Mouse (Mus musculus) skeletal muscle tissue, adult 2 months (tissue): Measurements from ENCODE around the gene Man2a1.

Experiments
- DNase-seq: peaks from one replicate; pipeline ENCODE4 v3.0.0-alpha.2; 2012; ENCODE audit warnings: low read depth, low spot score

The Man2a1 gene

DNA sequence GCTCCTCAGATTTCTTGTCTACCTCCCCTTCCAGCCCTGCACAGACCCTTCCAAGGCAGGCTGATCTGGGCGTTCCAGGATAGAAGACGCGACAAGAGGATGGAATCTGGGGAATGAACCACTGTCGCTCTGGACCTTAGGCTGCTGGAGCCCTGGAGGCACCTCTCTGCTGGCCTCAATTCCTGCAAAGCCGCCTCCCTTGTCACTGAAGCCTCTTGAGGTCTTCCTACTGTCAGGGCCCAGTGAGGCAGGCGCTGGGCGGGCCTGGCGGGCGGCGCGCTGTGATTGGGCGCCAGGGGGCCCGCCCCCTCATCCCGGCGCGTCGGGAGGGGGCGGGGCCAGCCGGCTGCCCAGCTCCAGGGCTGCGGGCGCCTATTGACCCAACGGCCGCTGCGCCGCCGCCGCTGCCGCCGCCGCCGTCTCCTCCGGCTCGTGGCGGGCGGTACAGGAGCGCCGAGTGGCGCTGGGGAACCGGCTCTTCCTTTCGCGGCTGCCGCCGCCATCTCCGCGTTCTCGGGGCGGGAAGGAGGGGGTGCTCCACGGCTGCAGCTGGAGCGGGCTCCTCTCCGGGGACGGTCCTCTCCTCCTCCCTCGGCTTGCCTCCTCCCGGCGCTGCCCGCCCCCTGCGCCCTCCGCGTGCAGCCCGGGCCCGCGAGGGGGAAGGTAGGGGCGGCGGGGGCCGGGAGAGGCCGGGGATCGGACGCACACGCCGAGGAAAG, at the start of gene Man2a1:
Gene Man2a1 (plus strand): TSS at position 365 of the 719 bp plus-strand sequence.
- DNase-seq: peak; percentile 88

DNA sequence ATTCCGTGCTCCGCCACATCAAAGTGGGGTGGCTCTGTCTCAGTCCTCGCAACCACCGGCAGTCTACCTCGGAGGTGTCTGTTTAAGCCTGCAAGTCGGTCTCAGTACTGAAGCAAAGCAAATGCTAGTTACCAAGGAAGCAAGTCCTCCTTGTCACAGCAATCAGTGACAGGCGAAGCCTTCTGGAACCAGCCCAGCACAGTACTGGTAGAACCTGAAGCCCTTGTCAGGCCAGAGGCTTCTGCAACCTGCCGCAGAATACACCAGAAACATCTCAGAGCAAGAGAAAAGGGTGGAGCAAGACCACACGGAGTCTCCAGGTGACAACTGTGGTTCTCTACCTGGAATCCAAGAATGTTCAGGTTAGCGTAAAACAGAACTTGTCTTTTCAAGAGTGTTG, 47.2 kb upstream of the Man2a1 start:
- DNase-seq: no peak

- DNase-seq: no peak
These were observed 45.6 kb upstream of the Man2a1 start for GRCm38 (mm10) chr17:64554901-64555300.

GRCm38 (mm10) chr17:64556661-64557445, 43.7 kb upstream of the Man2a1 start:
- DNase-seq: no peak

DNA sequence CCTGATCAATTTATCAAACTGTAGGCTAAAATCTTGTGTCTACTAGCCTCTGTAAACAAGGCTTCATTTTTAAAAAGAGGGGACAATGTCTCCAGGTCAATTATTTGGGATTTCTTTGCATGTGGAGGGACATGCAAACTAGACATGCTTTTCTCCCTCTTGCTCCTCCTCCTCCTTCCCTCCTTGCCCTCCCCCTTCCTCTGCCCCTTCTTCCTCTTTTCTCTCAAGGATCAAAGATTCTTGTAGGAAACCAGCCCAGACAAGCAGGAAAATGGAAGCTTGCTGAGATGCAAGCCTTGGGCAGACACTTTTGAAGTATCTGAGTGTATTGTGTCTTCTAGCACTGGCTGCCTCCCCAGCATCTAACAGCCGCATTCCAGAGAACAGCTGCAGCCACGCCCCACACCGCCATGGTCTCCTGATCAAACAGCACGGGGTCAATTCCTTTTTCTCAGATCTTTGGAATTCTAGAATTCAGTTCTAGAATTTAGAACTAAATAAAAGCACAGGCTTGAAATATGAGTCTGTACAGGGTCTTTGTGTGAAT, 41.5 kb upstream of the Man2a1 start:
- no peak for DNase-seq

DNA sequence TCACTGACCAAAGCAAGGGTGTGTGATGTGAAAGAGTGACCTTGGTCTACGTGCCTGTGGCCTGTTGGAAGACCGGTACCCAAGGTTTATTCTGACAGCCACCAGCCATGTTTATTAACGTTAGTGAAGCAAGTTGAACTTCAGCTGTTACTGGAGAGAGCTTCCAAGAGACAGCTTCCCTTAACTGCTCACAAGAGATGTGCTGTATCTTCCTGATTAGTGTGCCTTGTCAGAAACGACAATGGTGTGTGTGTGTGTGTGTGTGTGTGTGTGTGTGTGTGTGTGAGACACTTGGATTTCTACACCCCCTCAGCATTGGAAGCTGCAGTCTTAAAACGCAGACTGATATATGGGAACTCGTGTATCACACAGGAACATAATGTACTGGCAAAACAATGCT, 34.1 kb upstream of the Man2a1 start:
- no peak for DNase-seq

DNA sequence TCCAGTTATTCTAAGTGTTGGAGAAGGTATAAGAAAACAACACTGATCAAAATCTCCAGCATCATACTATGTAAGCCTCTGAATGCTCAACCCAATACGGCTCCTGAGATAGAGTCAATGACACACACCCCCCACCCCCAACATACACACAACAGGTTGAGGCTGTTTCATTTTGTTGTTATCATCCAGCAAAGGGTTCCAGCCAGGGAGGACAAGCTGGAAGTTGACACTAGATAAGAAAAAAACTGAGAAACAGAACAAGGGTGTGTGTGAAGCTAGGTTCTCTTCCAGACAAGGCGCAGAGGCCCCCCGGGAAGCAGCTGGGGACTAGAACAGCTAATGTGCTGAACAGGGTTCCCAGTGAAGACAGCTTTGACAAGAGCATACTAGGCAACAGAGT, 33.0 kb upstream of the Man2a1 start:
- no peak for DNase-seq

DNA sequence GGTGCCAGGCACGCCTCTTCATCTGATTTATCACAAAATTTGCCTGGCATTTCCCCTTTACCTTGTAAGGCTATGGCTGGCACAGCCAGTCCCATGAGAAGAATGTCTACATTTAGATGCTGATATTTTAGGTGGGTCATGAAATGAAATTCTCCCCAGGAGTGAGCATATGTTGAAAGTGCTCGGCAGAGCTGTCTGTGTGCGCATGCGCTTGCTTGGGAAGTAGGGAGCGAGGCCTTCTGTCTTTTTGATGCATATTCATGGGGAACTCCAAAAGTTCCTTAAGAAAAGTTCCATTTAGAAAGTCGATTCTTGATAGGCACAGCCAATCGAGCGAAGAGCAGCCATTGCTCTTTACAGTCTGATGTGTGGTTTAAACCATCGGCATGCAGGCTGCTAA, 26.6 kb upstream of the Man2a1 start:
- DNase-seq: no peak

GRCm38 (mm10) chr17:64575240-64575639, 25.3 kb upstream of the Man2a1 start:
- no peak for DNase-seq

- DNase-seq: no peak
These were observed 23.1 kb upstream of the Man2a1 start for GRCm38 (mm10) chr17:64577485-64577884.

DNA sequence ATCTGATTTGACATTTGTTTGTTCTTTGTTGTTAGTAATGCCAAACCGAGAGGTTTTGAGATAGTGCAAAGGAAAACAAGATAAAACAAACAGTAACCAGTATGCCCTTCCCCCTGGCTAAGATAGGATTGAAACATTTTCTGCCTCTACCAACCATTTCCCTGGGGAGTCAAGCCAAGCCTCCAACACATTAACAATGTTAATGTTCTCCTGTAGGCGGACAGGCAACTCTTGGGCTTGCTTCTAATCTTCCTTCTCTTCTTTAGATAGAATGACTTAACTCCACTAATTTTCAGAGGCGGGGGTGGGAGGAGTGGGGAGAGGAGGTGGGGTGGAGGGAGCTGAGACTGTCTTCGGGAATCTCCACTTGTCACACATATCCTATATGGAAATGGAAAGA, 22.2 kb upstream of the Man2a1 start:
- no peak for DNase-seq

- peak; percentile 21 for DNase-seq
These were observed 20.8 kb upstream of the Man2a1 start for GRCm38 (mm10) chr17:64579696-64580095.

- no peak for DNase-seq
These were observed 19.4 kb upstream of the Man2a1 start for GRCm38 (mm10) chr17:64581133-64581532.

GRCm38 (mm10) chr17:64581962-64582361, 18.6 kb upstream of the Man2a1 start:
- DNase-seq: no peak

DNA sequence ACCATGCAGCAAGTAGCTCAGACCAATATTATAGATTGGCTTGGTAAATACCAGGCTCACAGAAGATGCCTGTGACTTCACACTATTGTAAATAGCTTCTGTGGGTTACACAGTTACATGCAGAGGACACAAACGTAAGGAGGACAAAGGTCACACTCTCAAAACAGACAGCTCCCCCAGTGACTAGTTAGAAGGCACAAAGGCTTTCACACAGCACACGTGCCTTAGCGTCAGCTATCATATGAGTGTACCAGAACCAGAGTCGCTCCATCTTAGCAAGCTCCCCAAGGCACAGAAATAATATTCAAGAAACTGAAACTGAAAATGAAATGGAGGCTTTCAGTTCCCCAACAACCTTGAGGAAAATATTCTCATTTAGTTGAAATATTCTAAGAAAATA, 10.1 kb upstream of the Man2a1 start:
- no peak for DNase-seq

GRCm38 (mm10) chr17:64591366-64591765, 9.2 kb upstream of the Man2a1 start:
- no peak for DNase-seq

DNA sequence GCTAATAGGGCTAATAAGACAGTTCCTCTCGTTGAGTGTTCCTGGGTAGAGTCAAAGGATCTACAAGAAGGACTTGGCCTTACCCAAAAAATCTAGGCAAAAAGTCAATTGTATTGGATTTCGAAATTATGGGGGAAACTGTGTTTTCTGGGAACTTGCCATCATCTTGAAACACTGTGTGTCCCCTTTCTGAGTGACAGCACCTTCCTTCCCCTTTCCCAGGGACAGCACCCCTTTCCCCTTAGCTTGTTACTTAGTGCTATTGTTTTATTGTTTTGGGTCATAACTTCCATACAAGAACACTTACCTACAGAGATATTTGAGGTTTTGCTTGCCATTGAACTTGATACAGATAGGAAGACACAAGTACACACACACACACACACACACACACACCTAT, 8.2 kb upstream of the Man2a1 start:
- no peak for DNase-seq

GRCm38 (mm10) chr17:64592788-64593187, 7.7 kb upstream of the Man2a1 start:
- DNase-seq: peak; percentile 15

DNA sequence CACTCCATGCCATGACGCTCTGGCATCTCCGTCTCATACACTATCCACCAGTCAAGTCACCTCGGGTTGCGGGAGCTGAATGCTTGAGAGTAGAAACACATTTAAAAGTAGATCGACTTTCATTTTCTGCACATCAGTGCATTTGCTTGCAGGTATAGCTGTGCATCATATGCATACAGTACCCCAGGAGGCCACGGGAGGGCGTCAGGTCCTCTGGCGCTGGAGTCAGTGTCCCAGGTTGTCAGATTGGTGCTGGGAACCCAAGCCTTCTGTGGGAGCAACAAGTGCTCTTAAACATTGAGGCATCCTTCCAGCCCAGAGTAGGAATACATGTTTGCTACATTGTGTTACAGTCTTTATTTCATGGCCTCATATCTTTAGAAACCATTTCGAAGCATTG, 2.8 kb upstream of the Man2a1 start:
- DNase-seq: no peak

- DNase-seq: no peak
These were observed 620 bp upstream of the Man2a1 start for GRCm38 (mm10) chr17:64599916-64600315.

- peak; percentile 36 for DNase-seq
These were observed 685 bp downstream of the Man2a1 start for GRCm38 (mm10) chr17:64601091-64601750.
